Mouse (Mus musculus) adrenal gland, adult 10 weeks (tissue): ENCODE measurements around the gene Blnk. TPM values are rescaled to one million over a fixed set of nuclear protein-coding genes. Genes with fewer than 3 reads are reported as not detected.

Experiments
- polyA plus RNA-seq: library from polyadenylated mRNA; stranded (reverse); fragments of 350-450 nt; fragmentation: Illumina TruSeq; extraction: RNeasy Lipid Tissue Mini Kit (QIAGEN cat#74804); gene quantifications from one replicate; pipeline ENCODE4 v1.2.3, GENCODE M21; 2014; ENCODE audit warnings: low read depth, low replicate concordance

The Blnk gene
- polyA plus RNA-seq: 1.3 TPM

GRCm38 (mm10) chr19:40994057-40994585, at the start of gene Blnk:
TSS of gene Blnk (minus strand) at chr19:40994535.

GRCm38 (mm10) chr19:41029219-41029618, 34.9 kb upstream of the Blnk start, which contains the start of gene Dntt:
TSS of gene Dntt (plus strand) at chr19:41029275.

DNA sequence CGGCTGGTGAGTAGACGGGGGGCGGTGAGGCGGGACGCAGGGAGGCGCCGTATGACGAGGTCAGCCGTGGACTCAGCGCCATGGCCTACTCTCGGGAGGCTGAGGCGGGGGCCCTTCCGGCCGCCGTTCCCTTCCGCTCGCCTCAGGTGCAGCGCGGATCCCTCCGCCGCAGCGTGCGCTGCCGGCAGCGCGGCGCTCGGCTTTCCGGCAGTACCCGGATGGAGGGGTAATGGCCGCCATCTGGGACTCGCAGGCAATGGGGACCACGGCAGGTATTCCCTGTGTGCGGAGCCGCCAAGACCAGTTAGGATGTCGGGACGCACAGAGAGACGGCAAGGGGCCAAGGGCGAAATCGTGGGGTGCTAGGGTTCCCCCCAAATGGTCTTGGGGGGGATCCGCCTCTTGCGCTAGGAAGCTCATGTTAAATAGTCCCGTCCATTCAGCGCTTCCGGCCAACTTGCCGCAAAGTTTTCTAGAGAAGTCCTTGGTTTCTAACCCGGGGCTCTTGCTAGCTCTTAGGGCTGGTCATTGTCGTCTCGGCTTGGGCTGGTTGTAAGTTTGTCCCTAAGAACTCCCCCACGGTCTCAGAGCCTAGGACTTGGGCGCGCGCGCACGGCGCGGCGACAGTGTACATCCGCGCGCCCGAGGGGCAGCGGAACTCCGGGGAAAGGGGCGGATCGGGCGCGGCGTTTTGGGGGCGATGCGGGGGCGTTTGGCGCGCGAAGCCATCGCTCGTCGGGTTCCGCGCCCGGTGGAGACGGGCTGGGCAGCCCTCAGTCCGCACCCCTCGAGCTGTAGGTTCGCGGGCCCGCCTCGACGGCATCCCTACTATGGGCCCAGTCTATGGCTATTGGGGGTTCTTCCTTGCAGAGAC, 99.6 kb downstream of the Blnk start, which contains the start of gene Zfp518a:
TSS of gene Zfp518a (plus strand) at position 187 of the 874 bp plus-strand sequence.

Other genes with a start within 250 kb of the Blnk start
- gene Cc2d2b, start 245.8 kb downstream of the Blnk start, polyA plus RNA-seq: not detected
- 12.0 TPM for gene Ccnj, start 163.3 kb downstream of the Blnk start, polyA plus RNA-seq
- 49.5 TPM for gene Zfp518a, start 99.8 kb downstream of the Blnk start, polyA plus RNA-seq
- not detected for gene Dntt, start 34.7 kb upstream of the Blnk start, polyA plus RNA-seq
- gene Opalin, start 82.6 kb upstream of the Blnk start, polyA plus RNA-seq: not detected
- gene Tll2, start 212.3 kb upstream of the Blnk start, polyA plus RNA-seq: not detected